Mouse (Mus musculus): ENCODE data around the gene Bcam.

DNA sequence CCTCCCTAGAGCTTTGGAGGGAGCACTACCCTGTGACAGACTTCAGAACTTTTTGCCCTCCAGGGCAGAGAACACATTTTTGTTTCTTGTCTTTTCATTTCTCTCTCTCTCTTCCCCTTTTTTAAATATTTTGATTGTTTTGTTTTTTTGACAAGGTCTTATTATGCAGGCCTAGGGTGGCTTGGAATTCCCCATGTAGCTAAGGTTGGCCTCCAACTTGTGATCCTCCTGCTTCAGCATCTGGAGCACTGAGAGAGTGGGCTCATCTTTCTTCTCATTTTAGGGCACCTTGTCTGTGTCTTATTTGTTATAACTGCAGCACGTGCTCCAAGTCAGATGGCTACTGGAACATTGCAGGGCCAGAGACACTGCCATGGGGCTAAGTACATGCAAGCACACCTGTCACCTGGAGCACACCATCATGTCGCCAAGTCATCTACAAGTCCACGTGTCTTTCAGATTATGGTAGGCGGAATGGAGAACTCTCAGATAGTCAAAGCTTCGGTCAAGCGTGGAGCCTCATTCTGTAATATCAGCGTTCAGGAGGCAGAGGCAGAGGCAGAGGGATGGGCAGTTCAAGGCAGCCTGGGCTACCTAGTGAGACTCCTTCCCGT is 35.6 kb upstream of the Bcam start:
- TF ChIP-seq CTCF (IDR thresholded peaks at IDR 0.05; ENCODE audit: low read depth): no peak
- no peak for TF ChIP-seq EP300 (IDR thresholded peaks at IDR 0.05; ENCODE audit: low read depth)
